Mouse (Mus musculus): Measurements from ENCODE around the gene Ncoa6. TPM values are rescaled to one million over a fixed set of nuclear protein-coding genes. Genes with fewer than 3 reads are reported as not detected.

Ncoa6 gene
- polyA plus RNA-seq, 1 experiment: 31.0 TPM

DNA sequence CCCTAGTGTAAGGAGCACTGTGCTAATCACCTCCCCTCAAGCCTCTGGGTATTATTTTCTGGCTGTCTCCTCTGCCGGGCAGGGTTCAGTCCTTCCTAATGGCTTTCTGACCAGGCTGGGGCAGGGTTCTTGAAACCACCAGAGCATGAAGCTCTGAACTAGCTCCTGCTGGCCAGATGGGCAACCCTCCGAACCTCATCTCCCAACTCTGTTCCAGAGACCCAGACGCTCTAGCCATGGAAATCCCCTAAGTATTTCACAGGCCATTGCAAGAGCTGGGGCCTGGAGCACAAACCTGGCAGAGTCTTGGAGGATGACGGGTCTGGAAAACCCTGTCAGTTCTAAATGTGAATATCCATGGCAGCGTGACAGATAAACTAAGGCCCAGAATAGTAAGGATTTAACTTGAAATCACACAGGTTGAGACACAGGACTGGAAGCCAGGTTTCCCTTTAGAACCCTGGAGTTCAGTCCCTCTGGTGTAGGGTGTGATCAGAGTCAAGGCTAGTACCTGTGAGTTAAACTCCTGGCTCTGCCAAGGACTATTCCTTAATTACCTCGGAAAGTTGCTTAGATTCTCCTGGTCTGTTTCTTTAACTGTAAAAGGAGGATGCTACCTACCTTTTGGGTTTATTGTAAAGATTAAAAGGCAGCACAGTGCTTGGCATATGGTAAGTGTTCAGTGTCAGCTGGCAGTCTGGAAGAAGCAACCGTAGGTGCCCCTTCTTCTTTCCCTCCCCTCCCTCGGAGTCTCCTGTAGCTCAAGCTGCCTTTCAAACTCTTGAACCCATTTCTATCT is 93.2 kb downstream of the Ncoa6 start, which contains the start of gene Trp53inp2:
Gene Trp53inp2 (plus strand): TSS at position 799 of the 799 bp plus-strand sequence.
- no peak for TF ChIP-seq EP300 (IDR thresholded peaks at IDR 0.05; ENCODE audit: insufficient read depth, low read depth, low read length)
- Histone ChIP-seq H3K27me3 (ENCODE audit: control insufficient read depth, insufficient read depth, low read length, poor library complexity, severe bottlenecking) (no peaks in the 10 kb centered on the region), H3K9ac (ENCODE audit: low read depth, poor library complexity, severe bottlenecking) (peak within 1 kb of the TSS; percentile 84), H3K4me1 (ENCODE audit: control insufficient read depth, insufficient read depth, low read length) (no peaks in the 10 kb centered on the region), H3K4me3 (ENCODE audit: low read depth, low read length) (peak within 1 kb of the TSS; percentile 83), H3K9me3 (replicated peaks; ENCODE audit: control insufficient read depth, insufficient read depth, low read length, poor library complexity, severe bottlenecking) (no peaks in the 10 kb centered on the region), H3K27ac (ENCODE audit: insufficient read depth, low read length) (no peak within 1 kb of the TSS), H3K36me3 (ENCODE audit: control insufficient read depth, insufficient read depth, low read length, poor library complexity, severe bottlenecking) (no peaks in the 10 kb centered on the region)

DNA sequence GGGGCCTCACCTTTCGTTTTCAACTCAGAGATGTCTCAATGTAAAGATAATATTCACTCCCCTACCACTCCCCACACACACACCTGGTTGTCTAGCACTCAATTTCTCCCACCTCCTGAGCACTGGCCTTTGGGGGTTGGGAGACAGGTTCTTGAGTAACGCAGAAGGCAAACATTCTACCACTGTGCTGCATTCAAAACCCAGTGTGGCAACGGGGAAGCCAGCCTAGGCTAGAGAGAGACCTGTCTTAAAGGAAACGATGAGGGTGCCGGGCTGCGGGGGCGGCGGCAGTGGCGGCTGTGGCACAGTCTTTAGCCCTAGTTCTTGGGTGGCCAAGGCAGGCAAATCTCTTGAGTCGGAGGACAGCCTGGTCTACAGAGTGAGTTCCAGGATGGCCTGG is 97.5 kb downstream of the Ncoa6 start:
- Histone ChIP-seq H3K9ac (ENCODE audit: low read depth, poor library complexity, severe bottlenecking) (no peak overlapping the region), H3K27ac (ENCODE audit: insufficient read depth, low read length) (no peak overlapping the region), H3K27me3 (ENCODE audit: control insufficient read depth, insufficient read depth, low read length, poor library complexity, severe bottlenecking) (no peaks in the 10 kb centered on the region; the same call in 1 of the 2 replicates), H3K9me3 (replicated peaks; ENCODE audit: control insufficient read depth, insufficient read depth, low read length, poor library complexity, severe bottlenecking) (no peaks in the 10 kb centered on the region), H3K4me3 (ENCODE audit: low read depth, low read length) (no peak overlapping the region), H3K36me3 (ENCODE audit: control insufficient read depth, insufficient read depth, low read length, poor library complexity, severe bottlenecking) (no peaks in the 10 kb centered on the region), H3K4me1 (ENCODE audit: control insufficient read depth, insufficient read depth, low read length) (no peaks in the 10 kb centered on the region)
- TF ChIP-seq POLR2A (IDR thresholded peaks at IDR 0.05; ENCODE audit: insufficient read depth, low read length) (no peak), EP300 (IDR thresholded peaks at IDR 0.05; ENCODE audit: insufficient read depth, low read depth, low read length) (no peak), CTCF (IDR thresholded peaks at IDR 0.05; ENCODE audit: low read depth, low read length) (no peak)

DNA sequence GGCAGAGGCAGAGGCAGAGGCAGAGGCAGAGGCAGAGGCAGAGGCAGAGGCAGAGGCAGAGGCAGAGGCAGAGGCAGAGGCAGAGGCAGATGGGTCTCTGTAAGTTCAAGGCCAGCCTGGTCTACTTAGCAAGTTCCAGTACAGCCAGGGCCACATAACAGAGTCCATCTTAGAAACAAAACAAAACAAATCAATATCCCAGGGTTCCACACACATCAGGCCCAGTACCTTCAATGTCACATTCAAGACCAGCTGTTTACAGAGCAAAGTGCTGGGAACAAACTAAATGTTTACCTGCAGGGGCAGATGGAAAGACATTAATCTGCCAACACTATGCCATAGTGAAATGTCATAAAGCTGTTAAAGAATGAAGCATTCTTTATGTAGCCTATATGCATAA is 99.2 kb downstream of the Ncoa6 start:
- no peak overlapping the region for H3K27ac ChIP-seq (ENCODE audit: insufficient read depth, low read length)
- H3K4me1 ChIP-seq (ENCODE audit: control insufficient read depth, insufficient read depth, low read length): no peaks in the 10 kb centered on the region
- no peak overlapping the region for H3K9ac ChIP-seq (ENCODE audit: low read depth, poor library complexity, severe bottlenecking)
- no peaks in the 10 kb centered on the region for H3K36me3 ChIP-seq (ENCODE audit: control insufficient read depth, insufficient read depth, low read length, poor library complexity, severe bottlenecking)
- TF ChIP-seq CTCF (IDR thresholded peaks at IDR 0.05; ENCODE audit: low read depth, low read length) (no peak), EP300 (IDR thresholded peaks at IDR 0.05; ENCODE audit: insufficient read depth, low read depth, low read length) (no peak), POLR2A (IDR thresholded peaks at IDR 0.05; ENCODE audit: insufficient read depth, low read length) (no peak)
- H3K27me3 ChIP-seq (ENCODE audit: control insufficient read depth, insufficient read depth, low read length, poor library complexity, severe bottlenecking): no peaks in the 10 kb centered on the region; the same call in 1 of the 2 replicates
- H3K4me3 ChIP-seq (ENCODE audit: low read depth, low read length): no peak overlapping the region
- H3K9me3 ChIP-seq (replicated peaks; ENCODE audit: control insufficient read depth, insufficient read depth, low read length, poor library complexity, severe bottlenecking): no peaks in the 10 kb centered on the region

DNA sequence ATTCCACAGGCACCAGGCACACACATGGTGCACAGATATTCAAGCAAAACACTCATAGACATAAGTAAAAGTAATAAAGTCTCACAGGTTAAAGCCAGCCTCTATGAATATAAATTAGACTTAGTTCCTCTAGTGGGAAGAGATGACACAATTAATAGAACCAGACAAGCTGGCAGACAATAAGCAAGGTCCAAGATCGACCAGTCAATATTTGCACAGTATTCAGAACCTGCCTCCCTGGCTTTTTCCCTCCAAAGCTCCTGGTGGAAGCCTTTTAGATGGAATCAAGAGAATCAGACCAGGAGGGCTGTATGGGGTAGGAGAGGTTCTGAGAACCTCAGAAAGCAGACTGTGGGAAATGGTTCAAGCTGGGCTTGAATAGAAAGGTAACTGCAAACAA is 99.8 kb downstream of the Ncoa6 start:
- H3K9ac ChIP-seq (ENCODE audit: low read depth, poor library complexity, severe bottlenecking): no peak overlapping the region
- no peak for TF ChIP-seq POLR2A (IDR thresholded peaks at IDR 0.05; ENCODE audit: insufficient read depth, low read length)
- TF ChIP-seq CTCF (IDR thresholded peaks at IDR 0.05; ENCODE audit: low read depth, low read length): no peak
- no peak for TF ChIP-seq EP300 (IDR thresholded peaks at IDR 0.05; ENCODE audit: insufficient read depth, low read depth, low read length)
- H3K27ac ChIP-seq (ENCODE audit: insufficient read depth, low read length): no peak overlapping the region
- H3K4me1 ChIP-seq (ENCODE audit: control insufficient read depth, insufficient read depth, low read length): no peaks in the 10 kb centered on the region
- H3K9me3 ChIP-seq (replicated peaks; ENCODE audit: control insufficient read depth, insufficient read depth, low read length, poor library complexity, severe bottlenecking): no peaks in the 10 kb centered on the region
- no peaks in the 10 kb centered on the region for H3K36me3 ChIP-seq (ENCODE audit: control insufficient read depth, insufficient read depth, low read length, poor library complexity, severe bottlenecking)
- H3K27me3 ChIP-seq (ENCODE audit: control insufficient read depth, insufficient read depth, low read length, poor library complexity, severe bottlenecking): no peaks in the 10 kb centered on the region; the same call in 1 of the 2 replicates
- H3K4me3 ChIP-seq (ENCODE audit: low read depth, low read length): no peak overlapping the region

DNA sequence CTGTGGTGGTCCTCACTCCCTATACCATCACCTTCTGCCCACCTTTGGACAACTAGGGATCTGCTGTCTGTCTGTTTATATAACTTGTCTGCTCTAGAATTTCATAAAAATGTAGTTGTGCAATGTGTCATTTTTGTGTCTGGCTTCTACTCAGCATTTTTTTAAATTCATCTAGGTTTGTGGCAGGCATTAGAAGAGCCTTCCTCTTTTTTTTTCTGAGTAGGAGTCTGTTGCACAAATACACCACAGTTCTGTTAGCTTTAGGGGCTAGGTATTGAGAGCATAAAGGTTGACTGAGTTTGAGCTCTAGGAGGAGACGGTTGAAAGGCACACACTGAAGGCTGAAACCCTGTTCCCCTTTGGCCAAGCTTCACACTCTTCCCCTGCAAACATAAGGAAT is 100.4 kb downstream of the Ncoa6 start:
- H3K9me3 ChIP-seq (replicated peaks; ENCODE audit: control insufficient read depth, insufficient read depth, low read length, poor library complexity, severe bottlenecking): no peaks in the 10 kb centered on the region
- TF ChIP-seq EP300 (IDR thresholded peaks at IDR 0.05; ENCODE audit: insufficient read depth, low read depth, low read length): no peak
- no peak for TF ChIP-seq CTCF (IDR thresholded peaks at IDR 0.05; ENCODE audit: low read depth, low read length)
- no peak for TF ChIP-seq POLR2A (IDR thresholded peaks at IDR 0.05; ENCODE audit: insufficient read depth, low read length)

DNA sequence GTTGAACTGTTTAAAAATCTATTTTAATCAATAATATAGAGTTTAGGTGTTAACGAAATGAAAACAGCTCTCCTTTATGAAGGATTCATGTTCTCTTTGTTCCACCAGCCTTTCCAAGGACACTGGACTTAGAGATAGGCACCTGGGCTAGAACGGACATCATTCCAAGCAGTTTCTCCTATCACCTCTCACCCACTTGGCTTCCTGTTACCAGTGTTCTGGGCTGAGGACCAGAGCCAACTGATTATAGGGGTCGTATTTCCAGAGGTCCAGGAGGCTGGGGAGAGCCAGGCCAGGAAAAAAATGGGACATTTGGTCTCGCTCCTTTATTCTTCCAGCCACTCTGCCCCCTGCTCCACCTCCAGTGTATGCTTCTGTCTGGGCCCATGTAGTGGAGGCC is 101.2 kb downstream of the Ncoa6 start:
- H3K27ac ChIP-seq (ENCODE audit: insufficient read depth, low read length): no peak overlapping the region
- no peak overlapping the region for H3K4me3 ChIP-seq (ENCODE audit: low read depth, low read length)
- TF ChIP-seq POLR2A (IDR thresholded peaks at IDR 0.05; ENCODE audit: insufficient read depth, low read length) (no peak), CTCF (IDR thresholded peaks at IDR 0.05; ENCODE audit: low read depth, low read length) (no peak), EP300 (IDR thresholded peaks at IDR 0.05; ENCODE audit: insufficient read depth, low read depth, low read length) (no peak)
- no peak overlapping the region for H3K9ac ChIP-seq (ENCODE audit: low read depth, poor library complexity, severe bottlenecking)
- H3K9me3 ChIP-seq (replicated peaks; ENCODE audit: control insufficient read depth, insufficient read depth, low read length, poor library complexity, severe bottlenecking): no peaks in the 10 kb centered on the region
- no peaks in the 10 kb centered on the region for H3K36me3 ChIP-seq (ENCODE audit: control insufficient read depth, insufficient read depth, low read length, poor library complexity, severe bottlenecking)
- H3K4me1 ChIP-seq (ENCODE audit: control insufficient read depth, insufficient read depth, low read length): no peaks in the 10 kb centered on the region
- H3K27me3 ChIP-seq (ENCODE audit: control insufficient read depth, insufficient read depth, low read length, poor library complexity, severe bottlenecking): no peaks in the 10 kb centered on the region; the same call in 1 of the 2 replicates

More for the DNA sequence above, 100.4 kb downstream of the Ncoa6 start:
- no peaks in the 10 kb centered on the region for H3K4me1 ChIP-seq (ENCODE audit: control insufficient read depth, insufficient read depth, low read length)
- H3K27ac ChIP-seq (ENCODE audit: insufficient read depth, low read length): no peak overlapping the region
- H3K36me3 ChIP-seq (ENCODE audit: control insufficient read depth, insufficient read depth, low read length, poor library complexity, severe bottlenecking): no peaks in the 10 kb centered on the region
- H3K9ac ChIP-seq (ENCODE audit: low read depth, poor library complexity, severe bottlenecking): no peak overlapping the region
- H3K27me3 ChIP-seq (ENCODE audit: control insufficient read depth, insufficient read depth, low read length, poor library complexity, severe bottlenecking): no peaks in the 10 kb centered on the region; the same call in 1 of the 2 replicates
- H3K4me3 ChIP-seq (ENCODE audit: low read depth, low read length): no peak overlapping the region

Data from ES-Bruce4 (cell line).